Mouse (Mus musculus) CH12.LX (cell line): ENCODE data around the gene Rpl24.

Experiments used
- BHLHE40 ChIP-seq: IDR thresholded peaks from 2 replicates; pipeline ENCODE4 v1.6.1; 2011; ENCODE audit warnings: mild to moderate bottlenecking, low read depth, low read length, improper control_type of control experiment
- CTCF ChIP-seq, 2 experiments: IDR thresholded peaks in 1 of 2; conservative IDR thresholded peaks in 1 of 2; 2 replicates each; pipeline ENCODE4 v1.5.1; 2011 to 2012; ENCODE audit warnings: low read depth in 2 of 2, low read length in 2 of 2, improper control_type of control experiment in 1 of 2, inconsistent platforms in 1 of 2, mild to moderate bottlenecking in 1 of 2, moderate library complexity in 1 of 2
- EP300 ChIP-seq: IDR thresholded peaks from 2 replicates; pipeline ENCODE4 v1.6.1; 2011; ENCODE audit warnings: low read length, improper control_type of control experiment
- HCFC1 ChIP-seq: IDR thresholded peaks from 2 replicates; pipeline ENCODE4 v1.6.1; 2012; ENCODE audit warnings: low read depth, mild to moderate bottlenecking, inconsistent platforms, low read length, improper control_type of control experiment
- POLR2A ChIP-seq: IDR thresholded peaks from 2 replicates; pipeline ENCODE4 v1.6.1; 2011; ENCODE audit warnings: low read depth, mild to moderate bottlenecking, improper control_type of control experiment, low read length
- TBP ChIP-seq: conservative IDR thresholded peaks from 2 replicates; pipeline ENCODE4 v1.6.1; 2011; ENCODE audit warnings: low read depth, low read length, improper control_type of control experiment

DNA sequence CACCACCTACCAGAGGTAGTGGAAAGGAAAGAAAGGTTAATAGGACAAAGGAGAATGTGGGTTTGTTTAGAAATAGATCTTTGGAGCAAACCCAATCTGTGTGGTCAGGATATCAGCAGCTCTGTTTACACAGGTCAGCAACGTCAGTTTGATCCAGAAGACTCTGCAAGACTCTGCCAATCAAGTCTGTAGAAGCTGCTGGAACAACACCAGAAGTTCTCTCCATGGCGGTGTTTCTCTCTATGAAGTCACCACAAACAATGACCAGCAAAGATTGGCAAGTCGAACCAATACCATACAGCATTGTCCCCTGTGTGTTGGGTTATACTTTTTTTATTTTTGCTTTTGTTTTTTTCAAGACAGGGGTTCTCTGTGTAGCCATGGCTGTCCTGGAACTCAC is 18.8 kb upstream of the Rpl24 start:
- TF ChIP-seq CTCF (conservative IDR thresholded peaks at IDR 0.05 in 1 of 2, IDR thresholded peaks at IDR 0.05 in 1 of 2; ENCODE audit: low read depth in 2 of 2, low read length in 2 of 2) (no peak), BHLHE40 (no peak), EP300 (no peak), HCFC1 (no peak), TBP (no peak), POLR2A (no peak)
